Mouse (Mus musculus) G1E (cell line): ENCODE data around the gene Sun2.

Source experiments
- CTCF ChIP-seq: IDR thresholded peaks from 2 replicates; pipeline ENCODE4 v1.5.1; 2012; ENCODE audit warnings: low read depth, low read length, inconsistent platforms, mixed read lengths
- GATA1 ChIP-seq: IDR thresholded peaks from 2 replicates; pipeline ENCODE4 v1.6.1; 2012; ENCODE audit warnings: borderline replicate concordance, low read length, inconsistent platforms, mixed read lengths
- GATA2 ChIP-seq: IDR thresholded peaks from 2 replicates; pipeline ENCODE4 v1.6.1; 2012; ENCODE audit warnings: low read depth, low read length, inconsistent platforms, borderline replicate concordance
- POLR2AphosphoS5 ChIP-seq: IDR thresholded peaks from 2 replicates; pipeline ENCODE4 v1.6.1; 2012; ENCODE audit warnings: low read depth, low read length, inconsistent platforms; ENCODE audit not compliant: insufficient replicate concordance
- TAL1 ChIP-seq: conservative IDR thresholded peaks from 2 replicates; pipeline ENCODE4 v1.6.1; 2012; ENCODE audit warnings: low read depth, low read length, inconsistent platforms, mixed read lengths

GRCm38 (mm10) chr15:79684616-79685015, 57.7 kb downstream of the Sun2 start:
- TF ChIP-seq CTCF (no peak), GATA1 (no peak), TAL1 (no peak), GATA2 (no peak), POLR2AphosphoS5 (no peak)
